Mouse (Mus musculus): ENCODE measurements at regions not wholly inside any gene's neighbourhood (a gene's known extent, or its start where the extent isn't known, plus 50 kb on each side); places are given as distances from the start of the nearest gene placed in this dataset.

DNA sequence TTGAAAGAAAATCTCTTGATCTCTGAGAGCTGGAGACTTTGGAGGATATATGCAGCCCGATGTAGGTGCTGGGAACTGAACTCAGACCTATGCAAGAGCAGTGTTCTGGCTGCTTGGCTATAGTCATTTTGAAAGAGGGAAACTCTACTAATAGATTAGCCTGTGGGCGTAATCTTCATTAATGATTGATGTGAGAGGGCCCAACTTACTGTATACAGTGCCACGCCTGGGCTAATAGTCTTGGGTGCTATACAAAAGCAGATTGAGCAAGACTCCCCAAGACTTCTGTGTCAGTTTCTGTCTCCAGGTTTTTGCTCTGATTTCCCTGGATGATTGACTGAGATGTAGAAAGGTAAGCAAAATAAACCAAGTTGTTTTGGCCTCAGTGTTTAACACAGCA is 781.7 kb upstream of the Tbl1xr1 start:
- TF ChIP-seq EP300 (IDR thresholded peaks at IDR 0.05; ENCODE audit: insufficient read depth, low read depth, low read length) (no peak), CTCF (IDR thresholded peaks at IDR 0.05) (no peak), POLR2A (IDR thresholded peaks at IDR 0.05; ENCODE audit: insufficient read depth, low read depth, low read length) (no peak)
